Mouse (Mus musculus): ENCODE measurements at regions not wholly inside any gene's neighbourhood (a gene's known extent, or its start where the extent isn't known, plus 50 kb on each side); places are given as distances from the start of the nearest gene placed in this dataset.

GRCm38 (mm10) chr10:11809255-11809654, 466.1 kb downstream of the Epm2a start:
- no peak for DNase-seq

- no peak for DNase-seq
Measured at GRCm38 (mm10) chr10:11822418-11822959, 479.3 kb downstream of the Epm2a start.

- DNase-seq: no peak
Measured at GRCm38 (mm10) chr10:11841094-11841493, 497.9 kb downstream of the Epm2a start.

- no peak for DNase-seq
Measured at GRCm38 (mm10) chr10:11841494-11841893, 498.3 kb downstream of the Epm2a start.

- DNase-seq: no peak
Measured at GRCm38 (mm10) chr10:11846141-11846540, 502.9 kb downstream of the Epm2a start.

- no peak for DNase-seq
Measured at GRCm38 (mm10) chr10:11875145-11876131, 532.2 kb downstream of the Epm2a start.

GRCm38 (mm10) chr10:11886237-11886636, 543.0 kb downstream of the Epm2a start:
- no peak for DNase-seq

GRCm38 (mm10) chr10:11888953-11889352, 545.7 kb downstream of the Epm2a start:
- no peak for DNase-seq

GRCm38 (mm10) chr10:11922132-11922531, 578.9 kb downstream of the Epm2a start:
- no peak for DNase-seq

- no peak for DNase-seq
Measured at GRCm38 (mm10) chr10:11938164-11938563, 595.0 kb downstream of the Epm2a start.

- DNase-seq: no peak
Measured at GRCm38 (mm10) chr10:11942772-11943171, 599.6 kb downstream of the Epm2a start.

GRCm38 (mm10) chr10:11960327-11960922, 617.2 kb downstream of the Epm2a start:
- DNase-seq: no peak

GRCm38 (mm10) chr10:12004966-12005365, 661.8 kb downstream of the Epm2a start:
- DNase-seq: no peak

GRCm38 (mm10) chr10:12005889-12006288, 662.7 kb downstream of the Epm2a start:
- no peak for DNase-seq

GRCm38 (mm10) chr10:12017286-12017685, 674.1 kb downstream of the Epm2a start:
- no peak for DNase-seq

GRCm38 (mm10) chr10:12018281-12018680, 675.1 kb downstream of the Epm2a start:
- no peak for DNase-seq

GRCm38 (mm10) chr10:12019159-12019779, 676.1 kb downstream of the Epm2a start:
- peak; percentile 52 for DNase-seq

- peak; percentile 10 for DNase-seq
Measured at GRCm38 (mm10) chr10:12020576-12020975, 677.4 kb downstream of the Epm2a start.

- DNase-seq: no peak
Measured at GRCm38 (mm10) chr10:12035159-12035558, 692.0 kb downstream of the Epm2a start.

GRCm38 (mm10) chr10:12045937-12046336, 702.7 kb downstream of the Epm2a start:
- DNase-seq: no peak

- DNase-seq: no peak
Measured at GRCm38 (mm10) chr10:12059728-12060127, 716.5 kb downstream of the Epm2a start.

- DNase-seq: no peak
Measured at GRCm38 (mm10) chr10:12061069-12061861, 718.1 kb downstream of the Epm2a start.

Data from cerebellum, adult 11 months (tissue).